8 mouse cellular contexts compared by ENCODE assay signal in genomic region chr11:11821387-11821975, GRCm38 (mm10). TPM values are rescaled to one million over a fixed set of nuclear protein-coding genes. Genes with fewer than 3 reads are reported as not detected.
A peak's percentile ranks its signal among the peaks of the same experiment; 100 is the strongest.
DNase-seq lines count a peak whose midpoint lies in the region; ATAC-seq and TF ChIP-seq lines count a peak whose summit lies in the region.

No protein-coding gene starts in this region.

- WGBS in lung, embryonic 14.5 days, result 3% methylated on average over 16 of the region's 16 CpGs
- WGBS in embryonic facial prominence, embryonic 12.5 days, result 4% methylated on average over 16 of the region's 16 CpGs
- 8% methylated on average over 16 of the region's 16 CpGs for WGBS in hindbrain, embryonic 14.5 days

- H3K27ac ChIP-seq in lung, embryonic 14.5 days (ENCODE audit: low read depth), result peak overlapping the region; percentile 98
- peak overlapping the region; percentile 98 for H3K27ac ChIP-seq in embryonic facial prominence, embryonic 12.5 days
- peak overlapping the region; percentile 49 for H3K27ac ChIP-seq in hindbrain, embryonic 14.5 days

- peak overlapping the region; percentile 44 for H3K9ac ChIP-seq in lung, embryonic 14.5 days
- peak overlapping the region; percentile 52; the same call in 1 of the 2 replicates for H3K9ac ChIP-seq in embryonic facial prominence, embryonic 12.5 days
- peak overlapping the region; percentile 48 for H3K9ac ChIP-seq in hindbrain, embryonic 14.5 days

- TF ChIP-seq CTCF in lung, embryonic 14.5 days (IDR thresholded peaks at IDR 0.05; ENCODE audit: low read depth), result no peak

- no peaks in the 10 kb centered on the region for H3K27me3 ChIP-seq in lung, embryonic 14.5 days (ENCODE audit: insufficient read depth, low read length)
- no peaks in the 10 kb centered on the region for H3K27me3 ChIP-seq in embryonic facial prominence, embryonic 12.5 days
- H3K27me3 ChIP-seq in hindbrain, embryonic 14.5 days (ENCODE audit: control insufficient read depth, insufficient read depth, low read length), result no peaks in the 10 kb centered on the region

- H3K9me3 ChIP-seq in lung, embryonic 14.5 days (ENCODE audit: low read depth, low read length), result no peaks in the 10 kb centered on the region
- H3K9me3 ChIP-seq in embryonic facial prominence, embryonic 12.5 days, result no peaks in the 10 kb centered on the region
- H3K9me3 ChIP-seq in hindbrain, embryonic 14.5 days (ENCODE audit: control insufficient read depth, low read length), result no peaks in the 10 kb centered on the region

- peak overlapping the region; percentile 35; the same call in 1 of the 2 replicates for H3K4me2 ChIP-seq in lung, embryonic 14.5 days
- H3K4me2 ChIP-seq in embryonic facial prominence, embryonic 12.5 days (replicated peaks), result peak overlapping the region; percentile 28
- H3K4me2 ChIP-seq in hindbrain, embryonic 14.5 days (replicated peaks), result peak overlapping the region; percentile 33

- no peaks in the 10 kb centered on the region for H3K36me3 ChIP-seq in lung, embryonic 14.5 days (ENCODE audit: insufficient read depth)
- no peaks in the 10 kb centered on the region for H3K36me3 ChIP-seq in embryonic facial prominence, embryonic 12.5 days
- H3K36me3 ChIP-seq in hindbrain, embryonic 14.5 days (replicated peaks; ENCODE audit: control insufficient read depth, insufficient read depth), result no peaks in the 10 kb centered on the region

- peak; percentile 94 for DNase-seq in lung, embryonic 14.5 days
- DNase-seq in lung, adult 18-20 months, result no peak
- DNase-seq in hindbrain, embryonic 14.5 days (ENCODE audit: low spot score), result peak; percentile 83
- DNase-seq in lung, postnatal 10 days, result peak; percentile 78
- peak; percentile 56 for DNase-seq in testis, postnatal 10 days (ENCODE audit: low spot score)
- no peak for DNase-seq in thymus, postnatal 36 days

- peaks cover 37% of the 10 kb centered on the region for H3K4me1 ChIP-seq in lung, embryonic 14.5 days (ENCODE audit: insufficient read depth)
- H3K4me1 ChIP-seq in embryonic facial prominence, embryonic 12.5 days, result peaks cover 48% of the 10 kb centered on the region
- H3K4me1 ChIP-seq in hindbrain, embryonic 14.5 days (replicated peaks; ENCODE audit: control insufficient read depth, insufficient read depth, low read length), result peaks cover 37% of the 10 kb centered on the region

- ATAC-seq in lung, embryonic 14.5 days (ENCODE audit: insufficient read depth), result peak; percentile 80
- ATAC-seq in embryonic facial prominence, embryonic 12.5 days (ENCODE audit: insufficient number of reproducible peaks, insufficient read depth, low FRiP score, low TSS enrichment), result peak; percentile 79
- ATAC-seq in hindbrain, embryonic 14.5 days (ENCODE audit: low FRiP score), result peak; percentile 85
- ATAC-seq in megakaryocyte progenitor cell, adult 5-6 weeks (replicated peaks; ENCODE audit: poor library complexity), result no peak

- no peak overlapping the region for H3K4me3 ChIP-seq in lung, embryonic 14.5 days (ENCODE audit: low read depth, low read length)
- H3K4me3 ChIP-seq in embryonic facial prominence, embryonic 12.5 days, result no peak overlapping the region
- H3K4me3 ChIP-seq in hindbrain, embryonic 14.5 days (replicated peaks; ENCODE audit: low read length), result no peak overlapping the region

RNA-seq across cellular contexts. Expression of gene Fignl1, which starts 12.7 kb away (rescaled TPM):
- polyA plus RNA-seq in lung, embryonic 14.5 days (2014; fragmentation: Nextera tagmentation; extraction: Ambion mirVana), result 97.5 and 102 TPM in 2 replicates
- polyA plus RNA-seq in embryonic facial prominence, embryonic 12.5 days (2016; fragmentation: Nextera tagmentation; extraction: Ambion mirVana), result 66.9 and 71.1 TPM in 2 replicates
- polyA plus RNA-seq in hindbrain, embryonic 14.5 days (2014; fragmentation: Nextera tagmentation; extraction: Ambion mirVana), result 13.3 and 14.8 TPM in 2 replicates
- 60.0 and 75.1 TPM in 2 replicates for total RNA-seq in megakaryocyte progenitor cell, adult 5-6 weeks (2015)
- total RNA-seq in megakaryocyte progenitor cell, adult 5-6 weeks (2017), result 82.4 and 96.9 TPM in 2 replicates

Comparison
In these comparisons a context has a peak if more than half of its experiments do, and no peak if none do; other contexts are left out.
1. DNase-seq: peak in lung, embryonic 14.5 days (single experiment), hindbrain, embryonic 14.5 days (single experiment), lung, postnatal 10 days (single experiment) and testis, postnatal 10 days (single experiment); none in lung, adult 18-20 months (0 of 2) and thymus, postnatal 36 days (0 of 2).
2. Peak in every context shown above with its lines, with median percentiles within 50 percentile points of each other: H3K27ac ChIP-seq, H3K4me2 ChIP-seq and H3K9ac ChIP-seq.